Mouse (Mus musculus) neural tube, embryonic 13.5 days (tissue): ENCODE data around the gene Aff3. TPM values are rescaled to one million over a fixed set of nuclear protein-coding genes. Genes with fewer than 3 reads are reported as not detected.

Source experiments
- ATAC-seq: fragments of 200-750 bp; cut with Nextera tagmentation; 2 replicates; pipeline ENCODE4 v1.8.0; 2017; ENCODE audit warnings: low read depth, mild to moderate bottlenecking, moderate TSS enrichment, moderate library complexity
- H3K27ac ChIP-seq: fragments of 300-500 bp; sonication (generic); replicated peaks from 2 replicates; pipeline ENCODE4 v1.5.1; 2015; ENCODE audit warnings: moderate library complexity, mild to moderate bottlenecking, inconsistent platforms
- H3K27me3 ChIP-seq: fragments of 300-500 bp; sonication (generic); 2 replicates; pipeline ENCODE4 v1.6.1; 2015; ENCODE audit warnings: mild to moderate bottlenecking, inconsistent platforms
- H3K36me3 ChIP-seq: fragments of 300-500 bp; sonication (generic); 2 replicates; pipeline ENCODE4 v1.6.1; 2015; ENCODE audit warnings: mild to moderate bottlenecking, inconsistent platforms
- H3K4me1 ChIP-seq: fragments of 300-500 bp; sonication (generic); replicated peaks from 2 replicates; pipeline ENCODE4 v1.6.1; 2015; ENCODE audit warnings: inconsistent platforms
- H3K4me2 ChIP-seq: fragments of 300-500 bp; sonication (generic); 2 replicates; pipeline ENCODE4 v1.6.1; 2015; ENCODE audit warnings: inconsistent platforms, mild to moderate bottlenecking, moderate library complexity
- H3K4me3 ChIP-seq: fragments of 300-500 bp; sonication (generic); 2 replicates; pipeline ENCODE4 v1.5.1; 2015; ENCODE audit warnings: mild to moderate bottlenecking, inconsistent platforms
- H3K9ac ChIP-seq: fragments of 300-500 bp; sonication (generic); 2 replicates; pipeline ENCODE4 v1.6.1; 2015; ENCODE audit warnings: moderate library complexity, mild to moderate bottlenecking, inconsistent platforms
- H3K9me3 ChIP-seq: fragments of 300-500 bp; sonication (generic); 2 replicates; pipeline ENCODE4 v1.6.1; 2016; ENCODE audit warnings: inconsistent platforms
- WGBS: fragments of 180-500 bp; shearing (Covaris S2); methylation state at CpG from one replicate; pipeline ENCODE4 v1.1.7; 2015; 5-methylcytosine and 5-hydroxymethylcytosine counted together
- polyA plus RNA-seq: library from polyadenylated mRNA; unstranded; fragments of >200 nt; fragmentation: Nextera tagmentation; extraction: Ambion mirVana; gene quantifications from 2 replicates; pipeline ENCODE4 v1.2.1, GENCODE M21; 2015

The Aff3 gene
- polyA plus RNA-seq, 1 experiment from 2014 or later = 32.1 TPM

DNA sequence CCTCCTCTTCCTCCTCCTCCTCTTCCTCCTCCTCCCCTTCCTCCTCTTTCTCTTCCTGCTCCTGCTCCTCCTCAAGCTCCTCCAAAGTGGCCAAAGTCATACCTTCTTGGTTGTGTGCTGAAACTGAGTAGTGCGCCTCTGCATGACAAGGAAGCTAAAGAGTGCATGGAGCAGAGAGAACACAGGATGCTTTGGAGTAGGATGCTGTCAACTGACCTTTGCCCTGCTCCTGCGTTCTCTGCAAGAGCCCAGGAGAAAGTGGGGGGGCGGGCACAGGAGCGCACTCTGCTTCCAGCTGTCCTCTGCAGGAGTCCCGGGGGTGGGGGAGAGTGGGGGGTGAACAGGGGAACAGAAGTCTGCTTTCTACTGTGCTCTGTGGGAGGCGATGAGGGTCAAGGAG lies 167.2 kb downstream of the Aff3 start:
- Histone ChIP-seq H3K4me3 (no peak overlapping the region), H3K4me1 (peaks cover 53% of the 10 kb centered on the region), H3K4me2 (no peak overlapping the region), H3K9me3 (no peaks in the 10 kb centered on the region), H3K36me3 (no peaks in the 10 kb centered on the region), H3K27ac (peak overlapping the region; percentile 73), H3K9ac (no peak overlapping the region), H3K27me3 (no peaks in the 10 kb centered on the region)
- ATAC-seq = no peak
- WGBS = 25% methylated on average over 6 of the region's 6 CpGs

DNA sequence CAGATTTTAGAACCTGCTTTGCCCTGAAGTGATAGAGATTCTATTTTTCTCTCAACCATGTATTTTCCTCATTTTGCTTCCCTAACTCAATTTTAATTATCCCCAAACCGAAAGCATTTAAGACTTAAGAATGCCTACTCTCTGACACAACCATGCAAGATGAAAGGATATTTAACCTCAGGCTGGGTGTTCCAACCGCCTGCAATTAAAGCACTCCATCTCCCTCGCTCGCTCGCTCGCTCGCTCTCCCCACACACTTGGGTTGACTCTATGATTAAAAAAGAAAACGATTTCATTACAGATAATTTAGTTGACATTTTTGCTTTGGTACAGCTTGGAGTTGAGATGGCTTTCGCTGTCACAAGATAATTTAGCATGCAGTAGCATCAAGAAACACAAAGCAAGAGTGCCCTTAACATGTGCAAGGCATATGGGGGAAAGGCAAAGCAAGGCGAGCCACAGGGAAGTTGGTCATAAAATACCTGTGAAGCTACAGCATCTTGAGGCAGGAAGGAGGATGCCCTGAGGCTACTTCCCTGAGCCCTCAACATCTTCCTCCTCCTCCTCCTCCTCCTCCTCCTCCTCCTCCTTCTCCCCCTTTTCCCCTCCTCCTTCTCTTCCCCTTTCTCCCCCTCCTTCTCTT lies 167.7 kb downstream of the Aff3 start:
- Histone ChIP-seq H3K4me2 (no peak overlapping the region), H3K27me3 (no peaks in the 10 kb centered on the region), H3K36me3 (no peaks in the 10 kb centered on the region), H3K4me1 (peaks cover 47% of the 10 kb centered on the region), H3K27ac (peak overlapping the region; percentile 73), H3K9ac (no peak overlapping the region), H3K4me3 (no peak overlapping the region), H3K9me3 (no peaks in the 10 kb centered on the region)
- peak; percentile 30; the same call in 1 of the 2 replicates for ATAC-seq
- 54% methylated on average over 10 of the region's 10 CpGs for WGBS

DNA sequence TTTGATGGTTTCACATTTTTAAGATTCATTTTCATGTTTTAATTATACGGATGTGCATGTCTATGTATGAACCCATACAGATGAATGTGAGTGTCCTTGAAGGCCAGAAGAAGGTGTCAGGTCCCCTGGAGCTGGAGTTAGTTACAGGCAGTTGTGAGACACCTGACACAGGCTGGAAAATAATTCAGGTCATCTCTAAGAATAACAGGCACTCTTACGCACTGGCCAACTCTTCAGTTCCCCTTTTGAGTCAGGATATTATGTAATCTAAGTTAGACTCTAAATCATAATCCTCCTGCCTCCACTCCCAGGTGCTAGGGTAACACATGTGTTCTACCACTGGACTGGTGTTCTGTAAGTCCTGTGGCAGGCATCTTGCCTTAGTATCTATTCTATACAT lies 169.5 kb downstream of the Aff3 start:
- 95% methylated on average over 2 of the region's 2 CpGs for WGBS
- Histone ChIP-seq H3K4me1 (peaks cover 36% of the 10 kb centered on the region), H3K4me3 (no peak overlapping the region), H3K27me3 (no peaks in the 10 kb centered on the region), H3K9me3 (no peaks in the 10 kb centered on the region), H3K9ac (no peak overlapping the region), H3K27ac (0 out of 2 replicates have a peak overlapping the region, but pooled peaks have one; percentile 9), H3K36me3 (no peaks in the 10 kb centered on the region), H3K4me2 (no peak overlapping the region)
- ATAC-seq = no peak

DNA sequence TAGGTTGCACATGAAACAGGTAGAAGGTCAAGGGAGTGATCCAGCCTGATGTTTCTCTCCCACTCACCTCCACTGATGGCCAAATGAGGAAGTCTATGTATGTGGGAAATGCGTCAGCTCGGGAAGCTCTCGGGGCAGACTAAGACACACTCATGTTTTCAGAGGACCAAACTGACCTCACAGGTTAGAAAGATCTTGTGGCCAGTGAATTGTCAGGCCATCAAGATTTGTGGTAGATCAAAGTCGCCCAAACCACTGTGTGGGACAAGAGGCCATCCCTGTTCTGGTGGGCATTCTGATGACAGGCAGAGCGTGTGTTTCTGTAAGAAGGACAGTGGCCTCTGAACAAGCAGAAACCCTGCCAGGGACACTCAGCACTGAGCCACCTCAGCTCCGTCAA lies 175.0 kb downstream of the Aff3 start:
- H3K36me3 ChIP-seq = no peaks in the 10 kb centered on the region
- peaks cover 22% of the 10 kb centered on the region for H3K4me1 ChIP-seq
- no peak for ATAC-seq
- no peak overlapping the region for H3K27ac ChIP-seq
- no peak overlapping the region for H3K4me2 ChIP-seq
- no peaks in the 10 kb centered on the region for H3K9me3 ChIP-seq
- H3K9ac ChIP-seq = no peak overlapping the region
- H3K4me3 ChIP-seq = no peak overlapping the region
- H3K27me3 ChIP-seq = no peaks in the 10 kb centered on the region
- WGBS = 85% methylated on average over 6 of the region's 6 CpGs

DNA sequence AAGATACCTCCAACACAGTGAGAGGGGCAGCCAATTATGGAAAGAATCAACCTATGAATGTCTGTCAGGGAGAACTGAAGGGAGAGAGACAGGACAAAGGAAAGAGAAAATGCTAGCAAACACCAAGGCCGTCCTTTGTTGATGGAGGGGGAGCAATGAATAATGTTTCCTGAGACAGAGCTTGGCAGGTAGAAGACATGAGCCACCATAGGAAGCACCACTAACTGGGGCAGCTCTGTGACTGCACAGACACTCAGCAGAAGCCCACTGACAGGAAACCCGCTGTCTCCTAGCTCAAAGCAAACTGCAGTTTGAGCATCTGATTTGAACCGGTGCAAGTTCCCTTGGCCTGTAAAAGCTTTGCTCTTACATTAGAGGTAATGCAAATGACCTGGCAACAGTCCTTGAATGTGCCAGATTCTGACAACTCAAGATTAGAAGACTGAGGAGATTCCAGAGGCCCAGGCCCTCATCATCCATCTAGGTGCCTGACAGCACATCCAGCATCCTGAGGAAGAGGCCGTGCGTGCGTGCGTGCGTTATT lies 176.0 kb downstream of the Aff3 start:
- H3K27ac ChIP-seq = peak overlapping the region; percentile 62
- peaks cover 22% of the 10 kb centered on the region for H3K4me1 ChIP-seq
- H3K36me3 ChIP-seq = no peaks in the 10 kb centered on the region
- WGBS = 49% methylated on average over 8 of the region's 8 CpGs
- H3K9me3 ChIP-seq = no peaks in the 10 kb centered on the region
- no peak overlapping the region for H3K4me2 ChIP-seq
- H3K4me3 ChIP-seq = no peak overlapping the region
- no peaks in the 10 kb centered on the region for H3K27me3 ChIP-seq
- H3K9ac ChIP-seq = no peak overlapping the region
- no peak for ATAC-seq

DNA sequence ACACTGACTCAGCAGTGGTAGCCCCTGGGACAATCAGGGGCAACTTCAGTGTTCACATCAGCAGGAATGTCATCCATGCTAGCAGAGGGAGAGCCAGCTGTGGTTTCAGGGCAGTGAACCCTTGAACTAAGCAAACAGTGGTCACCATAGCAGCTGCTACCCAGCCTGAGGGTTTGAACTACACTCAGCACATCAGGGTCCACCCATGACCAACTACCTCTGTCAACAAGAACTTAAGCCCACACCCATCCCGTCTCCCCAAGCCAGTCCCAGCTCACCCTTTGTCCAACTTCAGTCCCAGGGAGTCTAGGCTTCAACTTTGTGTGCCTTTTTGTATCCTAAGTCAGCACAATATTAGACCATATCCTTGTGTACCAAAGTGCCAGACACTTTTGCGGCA lies 176.9 kb downstream of the Aff3 start:
- no peaks in the 10 kb centered on the region for H3K27me3 ChIP-seq
- H3K4me2 ChIP-seq = no peak overlapping the region
- H3K9ac ChIP-seq = no peak overlapping the region
- no peaks in the 10 kb centered on the region for H3K9me3 ChIP-seq
- no peak overlapping the region for H3K4me3 ChIP-seq
- no peak for ATAC-seq
- peaks cover 22% of the 10 kb centered on the region for H3K4me1 ChIP-seq
- WGBS = 89% methylated on average over 2 of the region's 2 CpGs
- no peaks in the 10 kb centered on the region for H3K36me3 ChIP-seq
- no peak overlapping the region for H3K27ac ChIP-seq

DNA sequence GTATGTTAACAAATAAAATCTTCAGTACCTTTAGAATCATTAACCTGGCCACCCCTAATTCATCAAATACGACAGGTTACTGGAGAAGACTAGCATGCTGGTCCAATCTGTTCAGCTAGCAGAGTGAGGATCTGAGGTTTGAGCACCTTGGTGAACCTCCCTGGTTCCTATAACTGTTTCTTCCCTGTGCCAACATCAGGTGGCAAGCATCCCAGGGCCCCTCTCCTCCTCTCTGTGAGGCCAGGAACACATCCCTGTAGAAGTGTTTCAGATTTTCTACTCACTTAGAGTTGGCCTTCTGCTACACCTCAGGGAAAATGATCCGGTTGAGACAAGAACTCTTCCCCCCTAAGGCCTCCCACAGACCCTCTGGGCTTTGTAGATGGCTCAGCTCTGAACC lies 181.6 kb downstream of the Aff3 start:
- Histone ChIP-seq H3K36me3 (no peaks in the 10 kb centered on the region), H3K4me1 (peaks cover 15% of the 10 kb centered on the region), H3K9ac (no peak overlapping the region), H3K9me3 (no peaks in the 10 kb centered on the region), H3K4me2 (no peak overlapping the region), H3K27me3 (no peaks in the 10 kb centered on the region), H3K27ac (no peak overlapping the region), H3K4me3 (no peak overlapping the region)
- no peak for ATAC-seq
- WGBS = 72% methylated on average over 2 of the region's 2 CpGs

DNA sequence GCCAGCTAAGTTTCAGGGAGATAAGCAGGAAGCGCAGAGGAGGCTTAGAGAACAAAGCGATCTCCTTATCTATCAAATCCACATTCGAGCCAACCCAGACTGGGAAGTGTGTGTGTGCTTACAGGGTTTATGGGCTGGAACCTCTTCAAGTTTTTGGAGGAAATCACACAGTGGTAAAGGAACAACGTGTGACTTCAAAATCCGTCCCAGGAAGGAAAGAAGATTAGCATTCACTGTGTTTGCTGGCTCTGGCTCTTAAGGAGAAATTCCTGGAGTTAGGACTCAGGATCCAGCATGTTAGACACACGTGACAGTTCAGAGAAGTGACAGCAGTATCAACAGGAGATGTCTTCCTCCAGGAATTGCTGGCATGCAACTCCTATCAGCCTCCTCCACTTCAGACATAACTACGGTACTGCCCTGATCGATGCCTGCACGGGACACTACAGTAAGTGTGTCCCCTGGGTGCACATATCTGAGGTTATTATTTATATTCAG lies 186.5 kb downstream of the Aff3 start:
- no peaks in the 10 kb centered on the region for H3K36me3 ChIP-seq
- peaks cover 21% of the 10 kb centered on the region for H3K4me1 ChIP-seq
- no peaks in the 10 kb centered on the region for H3K27me3 ChIP-seq
- no peak overlapping the region for H3K4me2 ChIP-seq
- H3K4me3 ChIP-seq = no peak overlapping the region
- H3K27ac ChIP-seq = no peak overlapping the region
- no peak for ATAC-seq
- H3K9ac ChIP-seq = no peak overlapping the region
- WGBS = 75% methylated on average over 9 of the region's 9 CpGs
- H3K9me3 ChIP-seq = no peaks in the 10 kb centered on the region

DNA sequence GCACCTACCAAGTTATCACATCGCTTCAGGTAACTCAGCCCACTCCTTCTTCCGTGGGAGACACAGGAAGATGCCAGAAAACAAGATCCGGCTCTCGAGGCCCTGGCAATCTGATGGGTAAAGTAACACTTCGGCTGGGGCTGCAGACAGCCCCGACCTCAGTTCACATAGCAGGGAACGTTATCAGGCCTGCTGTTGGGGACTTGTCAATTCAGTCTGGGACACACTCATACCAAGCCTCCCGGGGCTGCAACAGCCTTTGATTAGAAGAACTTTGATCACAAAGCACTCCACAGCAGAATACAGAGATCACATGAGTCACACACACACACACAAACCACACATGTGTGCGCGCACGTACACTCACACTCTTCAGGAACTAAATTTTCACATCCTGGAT lies 193.9 kb downstream of the Aff3 start:
- Histone ChIP-seq H3K4me1 (peaks cover 38% of the 10 kb centered on the region), H3K27me3 (no peaks in the 10 kb centered on the region), H3K4me3 (no peak overlapping the region), H3K4me2 (no peak overlapping the region), H3K9me3 (no peaks in the 10 kb centered on the region), H3K36me3 (no peaks in the 10 kb centered on the region), H3K27ac (no peak overlapping the region), H3K9ac (no peak overlapping the region)
- no peak for ATAC-seq
- 77% methylated on average over 11 of the region's 11 CpGs for WGBS

DNA sequence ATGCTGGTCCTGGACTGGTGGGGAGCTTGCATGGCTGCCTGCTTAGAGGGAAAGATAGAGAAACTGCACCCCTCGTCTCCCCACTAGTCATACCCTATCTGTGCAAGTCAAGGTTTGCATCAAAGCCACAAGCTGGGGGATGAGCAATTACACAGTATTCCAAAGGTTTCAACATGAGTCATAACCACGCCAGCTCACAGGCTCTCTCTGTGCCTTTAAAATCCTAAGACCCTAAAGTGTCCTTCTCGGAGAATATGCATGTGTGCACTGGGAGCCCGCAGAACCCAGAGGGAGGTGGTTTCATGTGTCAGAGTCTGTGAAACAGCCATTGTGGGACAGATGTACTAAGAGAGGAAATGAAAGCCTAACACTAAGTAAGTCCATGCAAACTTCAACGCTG lies 194.6 kb downstream of the Aff3 start:
- Histone ChIP-seq H3K36me3 (no peaks in the 10 kb centered on the region), H3K9ac (no peak overlapping the region), H3K9me3 (no peaks in the 10 kb centered on the region), H3K27me3 (no peaks in the 10 kb centered on the region), H3K27ac (no peak overlapping the region), H3K4me2 (no peak overlapping the region), H3K4me3 (no peak overlapping the region), H3K4me1 (peaks cover 32% of the 10 kb centered on the region)
- WGBS = 71% methylated on average over 5 of the region's 5 CpGs
- ATAC-seq = no peak

DNA sequence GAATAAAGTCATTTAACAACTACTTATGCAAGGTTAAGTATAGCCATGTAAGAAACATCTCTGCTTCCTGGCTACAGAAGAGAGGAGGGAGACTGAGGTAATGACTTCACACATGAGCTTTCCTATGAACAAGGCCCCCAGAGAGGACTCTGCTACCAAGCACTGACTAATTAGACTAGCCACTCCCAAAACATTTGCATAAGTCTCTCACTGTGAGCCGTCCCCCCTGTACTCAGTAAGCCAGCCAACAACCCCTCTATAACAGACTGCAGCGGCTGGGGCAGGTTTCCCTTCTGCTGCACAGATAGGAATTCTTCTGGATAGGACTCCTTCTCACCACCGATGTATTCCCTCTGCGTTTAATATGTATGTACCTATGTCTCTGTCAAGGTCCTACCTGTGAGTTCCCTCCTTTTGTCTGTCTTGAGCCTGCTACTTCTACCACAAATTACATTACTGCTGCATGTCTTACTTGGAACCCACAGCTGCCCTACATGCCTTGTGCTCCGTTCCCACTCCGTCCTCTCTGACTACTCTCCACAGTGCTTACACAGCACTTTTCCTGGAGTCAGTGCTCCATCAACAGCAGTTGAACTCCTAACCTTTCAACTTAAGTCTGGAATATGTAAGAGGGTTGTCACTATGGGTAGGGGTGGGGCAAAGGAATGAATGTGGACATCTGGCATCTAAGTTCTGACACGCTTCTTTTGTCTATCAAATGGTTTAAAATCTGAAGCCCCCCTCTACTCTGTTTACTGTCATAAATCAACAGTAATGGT lies 197.3 kb downstream of the Aff3 start:
- Histone ChIP-seq H3K9ac (no peak overlapping the region), H3K27me3 (no peaks in the 10 kb centered on the region), H3K4me3 (no peak overlapping the region), H3K36me3 (no peaks in the 10 kb centered on the region), H3K4me2 (no peak overlapping the region), H3K27ac (0 out of 2 replicates have a peak overlapping the region, but pooled peaks have one; percentile 50), H3K9me3 (no peaks in the 10 kb centered on the region), H3K4me1 (peaks cover 33% of the 10 kb centered on the region)
- peak; percentile 62; the same call in 1 of the 2 replicates for ATAC-seq
- 43% methylated on average over 7 of the region's 7 CpGs for WGBS

DNA sequence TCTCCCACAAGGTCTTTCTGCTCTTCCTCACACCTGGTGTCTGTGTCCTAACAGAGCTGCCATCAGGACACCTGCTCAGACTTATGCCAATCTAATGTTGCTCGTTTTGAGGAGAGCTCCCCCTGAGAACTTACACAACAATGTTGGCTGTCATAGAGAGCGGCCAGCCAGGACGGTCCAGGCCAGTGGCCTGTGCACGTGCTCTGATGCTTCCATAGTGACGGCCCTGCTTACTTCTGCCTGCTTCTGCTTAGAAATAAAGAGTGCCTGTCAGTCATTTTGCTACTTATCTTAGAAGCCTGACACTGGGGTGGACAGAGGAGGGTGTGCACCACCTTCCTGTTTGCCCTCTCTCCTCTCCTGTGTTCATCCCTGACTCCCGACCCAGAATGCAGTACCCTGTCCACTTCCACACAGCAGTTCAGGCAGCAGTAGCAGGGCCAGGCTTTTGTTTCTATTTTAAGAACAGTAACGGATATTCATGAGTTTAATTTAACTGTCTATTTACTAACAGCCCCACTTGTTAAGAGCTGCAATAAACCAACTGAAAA lies 208.0 kb downstream of the Aff3 start:
- no peaks in the 10 kb centered on the region for H3K36me3 ChIP-seq
- H3K4me1 ChIP-seq = peaks cover 38% of the 10 kb centered on the region
- no peak overlapping the region for H3K4me3 ChIP-seq
- ATAC-seq = no peak
- 0 out of 2 replicates have a peak overlapping the region, but pooled peaks have one; percentile 18 for H3K27ac ChIP-seq
- H3K27me3 ChIP-seq = no peaks in the 10 kb centered on the region
- 64% methylated on average over 7 of the region's 7 CpGs for WGBS
- H3K4me2 ChIP-seq = no peak overlapping the region
- H3K9ac ChIP-seq = no peak overlapping the region
- no peaks in the 10 kb centered on the region for H3K9me3 ChIP-seq
